Mouse (Mus musculus) layer of hippocampus, adult 8-10 months (tissue): ENCODE measurements around the gene Ctnna3. TPM values are rescaled to one million over a fixed set of nuclear protein-coding genes. Genes with fewer than 3 reads are reported as not detected.
"Not testable (repeated sequence)": the region's sequence is repeated elsewhere in the genome, so short reads cannot be mapped to it uniquely, and the experiment has no call there.

Source experiments
- DNase-seq, 2 experiments: peaks; one replicate each; pipeline ENCODE4 v3.0.0; 2022; ENCODE audit warnings: low spot score in 2 of 2
- total RNA-seq, 4 experiments: library from RNA; stranded (reverse); gene quantifications; 2 replicates each; pipeline ENCODE4 v1.2.4; 2022

Ctnna3 gene
- total RNA-seq, 4 experiments from 2014 or later: 2.3 to 3.2 (median 3.1) TPM

DNA sequence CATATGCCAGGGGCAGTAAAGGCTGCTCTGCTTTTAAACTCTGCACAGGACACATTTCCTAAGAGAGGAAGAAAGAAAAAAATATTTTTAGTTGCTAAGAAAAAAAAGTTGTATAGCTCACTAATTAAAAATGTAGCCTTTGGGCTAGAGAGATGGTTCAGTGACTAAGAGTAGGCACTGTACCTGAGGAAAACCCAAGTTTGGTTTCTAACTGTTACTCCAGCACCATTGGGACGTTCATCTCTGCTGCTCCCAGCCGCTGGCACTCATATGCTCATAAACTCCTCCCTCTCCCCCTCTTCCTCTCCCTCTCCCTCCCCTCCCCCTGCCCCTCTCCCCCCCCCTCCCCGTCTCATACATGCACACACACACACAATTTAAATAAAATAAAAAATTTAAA is 1441.0 kb downstream of the Ctnna3 start:
- DNase-seq: no peak

DNA sequence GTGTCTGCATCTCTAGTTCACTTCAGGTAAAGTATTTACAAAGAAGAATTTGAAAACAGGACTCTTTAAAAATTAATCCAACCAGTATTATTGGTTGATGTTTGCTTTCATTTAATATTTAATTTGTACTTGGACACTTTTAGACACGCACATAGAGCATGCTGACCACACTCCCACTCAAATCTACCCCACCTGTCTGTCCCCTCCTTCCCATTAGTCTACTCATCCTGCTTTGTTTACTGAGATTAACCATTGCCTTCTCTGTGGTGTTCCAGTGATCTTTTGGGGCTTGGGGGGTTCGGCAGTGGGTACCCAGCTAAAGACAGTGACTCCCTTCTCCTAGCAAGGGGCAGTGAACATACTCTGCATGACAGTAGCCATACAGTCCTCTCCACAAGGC is 1446.6 kb downstream of the Ctnna3 start:
- DNase-seq: no peak

DNA sequence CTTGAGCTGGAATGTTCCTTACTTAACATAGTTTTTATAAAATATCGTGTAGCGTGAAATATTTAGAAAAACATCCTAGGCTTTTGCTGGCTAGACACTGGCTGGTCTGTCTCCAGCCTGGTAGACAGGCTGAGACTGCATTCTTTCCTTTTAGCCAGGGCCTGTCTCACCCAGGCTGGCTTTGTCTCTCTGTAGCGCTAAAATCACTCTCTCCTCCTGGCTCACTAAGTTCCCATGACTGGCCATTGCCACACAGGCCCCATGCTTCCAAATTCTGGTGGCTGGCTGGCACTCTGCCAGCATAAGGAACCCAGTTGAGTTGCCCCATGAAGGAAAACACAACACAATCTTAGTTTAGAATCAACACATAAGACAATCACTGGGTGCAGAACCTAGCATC is 1450.0 kb downstream of the Ctnna3 start:
- DNase-seq: no peak

DNA sequence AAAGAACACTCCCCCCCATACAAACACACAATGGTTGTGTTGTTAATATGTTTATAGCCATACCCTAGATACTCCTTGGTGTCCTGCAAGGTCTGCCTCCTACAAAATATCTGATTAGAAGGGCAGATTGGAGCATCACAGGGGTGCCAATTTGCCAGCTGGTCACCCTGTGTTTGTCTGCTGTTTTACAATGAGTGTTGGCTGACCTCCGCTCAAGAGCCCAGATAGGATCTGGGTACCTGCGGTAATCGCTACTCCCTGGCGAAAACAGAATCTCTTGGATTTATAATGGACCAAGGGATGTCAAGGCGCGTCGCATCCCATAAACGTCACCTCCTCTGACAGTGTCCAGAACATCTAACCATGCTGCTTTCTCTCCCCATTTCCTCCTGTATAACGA is 1457.0 kb downstream of the Ctnna3 start:
- DNase-seq: no peak

DNA sequence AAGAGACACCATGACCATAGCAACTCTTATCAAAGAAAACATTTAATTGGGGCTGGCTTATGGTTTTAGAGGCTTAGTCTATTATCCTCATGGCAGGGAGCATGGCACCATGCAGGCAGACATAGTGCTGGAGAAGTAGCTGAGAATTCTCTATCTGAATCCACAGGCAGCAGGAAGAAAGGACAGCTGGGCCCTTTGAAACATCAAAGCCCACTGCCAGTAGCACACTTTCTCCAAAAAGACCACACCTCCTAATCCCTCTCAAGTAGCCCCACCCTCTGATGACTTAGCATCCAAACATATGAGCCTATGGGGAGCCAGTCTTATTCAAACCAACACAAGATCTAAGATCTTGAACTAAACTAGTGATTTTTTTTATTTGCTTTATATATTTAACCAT is 1462.6 kb downstream of the Ctnna3 start:
- no peak for DNase-seq

DNA sequence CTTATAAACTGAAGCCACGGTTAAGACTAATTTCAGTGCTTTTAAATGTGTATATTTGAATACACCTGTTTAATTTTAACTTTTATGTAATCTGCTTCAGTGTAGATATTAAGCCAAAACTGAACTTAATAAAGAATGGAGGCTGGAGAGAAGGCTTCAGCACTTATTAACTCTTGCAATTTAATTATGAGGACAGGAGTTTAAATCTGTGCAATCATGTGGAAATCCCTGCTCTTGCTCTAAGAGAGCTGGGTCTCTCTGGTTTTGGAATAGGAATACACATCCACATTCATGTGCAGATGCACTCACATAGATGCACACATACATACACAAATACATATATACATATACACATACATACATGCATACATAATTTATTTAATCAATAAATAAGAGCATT is 1468.8 kb downstream of the Ctnna3 start:
- no peak for DNase-seq

DNA sequence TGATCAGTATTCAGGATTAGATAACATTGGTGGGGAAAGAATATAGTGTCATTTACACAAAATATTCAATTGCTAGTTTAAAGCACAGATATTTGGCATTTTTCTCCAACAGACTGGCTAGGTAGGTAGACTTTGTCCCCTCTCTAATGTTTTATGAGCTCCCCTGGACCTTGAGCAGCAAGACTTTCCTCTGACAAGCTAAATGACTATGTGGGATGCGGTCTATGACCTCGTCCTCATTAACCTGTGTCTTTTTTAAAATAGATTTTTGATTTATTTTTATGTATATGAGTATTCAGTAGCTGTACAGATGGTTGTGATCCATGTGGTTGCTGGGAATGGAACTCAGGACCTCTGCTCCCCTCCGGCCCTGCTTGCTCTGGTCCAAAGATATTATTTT is 1471.8 kb downstream of the Ctnna3 start:
- DNase-seq: no peak

DNA sequence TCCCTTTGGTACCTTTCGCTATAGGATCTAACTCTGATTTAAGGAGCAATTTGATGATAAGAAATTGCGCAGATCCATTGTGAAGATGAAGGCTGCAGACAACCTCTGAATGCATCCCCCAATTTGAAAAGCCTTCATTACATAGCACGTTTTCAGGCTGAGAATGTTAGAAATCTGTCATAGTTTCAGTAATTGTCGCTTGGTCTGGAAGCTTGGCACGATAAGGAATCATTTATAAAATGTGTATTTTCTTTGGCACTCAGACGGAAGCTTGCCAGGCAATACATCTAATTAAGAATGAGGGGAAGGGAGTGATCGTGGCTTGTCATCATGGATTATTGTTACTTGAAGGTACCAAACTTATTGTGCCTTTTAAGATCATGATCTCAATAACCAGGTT is 1511.1 kb downstream of the Ctnna3 start:
- DNase-seq: no peak

DNA sequence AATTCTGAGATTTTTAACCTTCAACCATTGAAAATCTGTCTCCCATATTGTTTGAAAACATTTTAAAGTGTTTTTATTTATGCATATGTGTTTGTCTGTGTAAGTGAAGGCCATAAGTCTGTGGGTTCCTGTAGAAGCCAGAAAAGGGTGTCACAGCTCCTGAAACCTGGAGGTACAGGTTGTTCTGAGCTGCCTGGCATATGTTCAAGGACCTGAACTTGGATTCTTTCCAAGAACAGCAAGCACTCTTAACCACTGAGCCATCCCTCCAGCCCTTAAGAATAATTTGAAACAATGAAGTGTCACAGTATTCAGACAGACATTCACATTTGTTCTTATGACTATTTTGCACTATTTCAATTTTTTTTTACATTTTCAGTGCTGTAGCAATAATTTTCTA is 1528.5 kb downstream of the Ctnna3 start:
- no peak for DNase-seq

DNA sequence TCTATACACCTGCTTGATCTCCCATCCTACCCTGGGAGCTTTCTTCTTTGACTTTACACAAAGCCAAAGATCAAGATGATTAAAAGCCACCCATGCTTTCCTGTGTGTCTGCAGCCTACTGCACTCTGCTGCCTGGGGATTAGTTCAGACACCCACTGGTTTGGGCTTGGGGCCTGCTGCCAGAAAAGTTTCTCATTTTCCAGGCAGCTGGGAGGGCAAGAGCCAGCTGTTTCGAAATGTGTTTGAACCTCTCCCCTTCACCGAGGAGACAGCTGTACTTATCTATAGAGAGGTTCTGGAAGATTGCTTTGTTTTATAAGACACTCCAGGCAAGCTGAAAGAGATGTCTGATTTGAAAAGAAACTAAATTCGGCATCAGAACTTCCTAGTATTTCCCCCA is 1563.0 kb downstream of the Ctnna3 start:
- DNase-seq: no peak

DNA sequence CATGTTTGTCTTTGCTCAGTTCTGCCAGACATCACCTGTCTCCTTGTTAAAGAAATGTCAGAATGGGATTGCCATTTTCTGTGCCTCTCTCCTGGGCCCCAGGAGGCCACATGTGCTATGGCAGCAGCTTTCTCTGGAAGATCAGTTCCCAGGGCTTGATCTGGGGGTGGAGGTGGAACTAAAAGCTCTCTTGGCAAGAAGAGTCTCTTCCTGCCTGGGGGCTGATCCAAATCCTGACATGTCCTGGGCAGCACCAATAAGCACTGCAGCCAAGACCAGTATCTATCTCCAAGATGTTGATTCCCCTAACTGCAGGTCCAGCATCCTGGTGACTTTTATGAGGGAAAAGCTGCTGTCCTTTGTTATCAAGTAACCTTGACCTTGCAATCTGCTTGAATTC is 1583.6 kb downstream of the Ctnna3 start:
- DNase-seq: no peak

DNA sequence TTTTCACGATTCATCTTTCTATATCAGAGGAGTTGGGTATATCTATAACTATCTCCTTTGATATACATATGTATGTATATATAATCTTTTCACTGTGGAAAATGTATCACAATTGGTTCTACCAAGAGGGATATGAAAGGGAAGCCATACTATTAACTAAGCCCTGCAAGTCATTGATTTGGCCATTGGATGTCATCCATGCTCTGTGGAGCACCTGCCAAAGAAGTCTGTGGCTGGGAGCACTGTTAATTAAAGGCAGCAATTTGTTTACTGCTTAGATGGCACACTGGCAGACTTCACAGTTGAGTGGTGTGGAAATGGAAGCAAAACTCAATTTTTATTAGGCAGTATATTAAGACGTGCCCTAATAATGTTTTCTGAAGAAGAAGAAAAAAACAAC is 1592.8 kb downstream of the Ctnna3 start:
- DNase-seq: no peak

DNA sequence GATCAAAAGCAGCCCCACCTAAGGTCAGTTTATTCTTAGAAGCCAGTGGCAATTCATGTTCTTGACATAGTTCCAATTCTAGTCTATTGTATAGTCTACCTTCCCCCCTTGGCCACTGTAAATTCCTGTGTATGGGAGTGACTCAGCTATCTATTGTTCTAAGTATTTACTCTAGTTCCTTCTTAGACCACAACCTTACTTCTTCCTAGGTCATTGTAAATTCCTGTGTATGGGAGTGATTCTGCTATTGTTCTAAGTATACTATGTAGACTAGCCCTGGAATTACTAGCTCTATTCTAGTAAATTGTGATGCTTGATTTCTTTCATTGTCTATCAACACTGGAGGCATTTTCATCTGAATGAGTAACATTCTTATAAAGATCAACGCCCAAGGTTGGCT is 1603.6 kb downstream of the Ctnna3 start:
- DNase-seq: not testable (repeated sequence)

Other genes with a start within 250 kb of the Ctnna3 start
- 1 to 10 TPM; 1.7 to 2.2 (median 2.0) TPM for gene Mypn, start 226.1 kb upstream of the Ctnna3 start, total RNA-seq
- gene Herc4, start 186.3 kb upstream of the Ctnna3 start, total RNA-seq: 10 to 100 TPM; 39.5 to 49.5 (median 40.2) TPM
- 10 to 100 TPM; 14.1 to 16.0 (median 15.3) TPM for gene Sirt1, start 48.4 kb upstream of the Ctnna3 start, total RNA-seq
- gene Dnajc12, start 47.7 kb upstream of the Ctnna3 start, total RNA-seq: 10 to 100 TPM; 17.6 to 25.0 (median 24.7) TPM
- not detected for gene Gm7075, start 8.3 kb upstream of the Ctnna3 start, total RNA-seq